Mouse (Mus musculus) intestine, embryonic 16.5 days (tissue): ENCODE measurements around the gene Ccdc97. TPM values are rescaled to one million over a fixed set of nuclear protein-coding genes. Genes with fewer than 3 reads are reported as not detected.

Experiments
- ATAC-seq: fragments of 200-750 bp; cut with Nextera tagmentation; 2 replicates; pipeline ENCODE4 v1.8.0; 2017; ENCODE audit warnings: moderate TSS enrichment, moderate library complexity
- H3K27ac ChIP-seq: fragments of 300-500 bp; sonication (generic); 2 replicates; pipeline ENCODE4 v1.5.1; 2014; ENCODE audit warnings: mild to moderate bottlenecking, low read length
- H3K27me3 ChIP-seq: fragments of 300-500 bp; sonication (generic); replicated peaks from 2 replicates; pipeline ENCODE4 v1.6.1; 2014; ENCODE audit warnings: low read length, control low read depth, mixed read lengths; ENCODE audit not compliant: control insufficient read depth, insufficient read depth
- H3K36me3 ChIP-seq: fragments of 300-500 bp; sonication (generic); 2 replicates; pipeline ENCODE4 v1.6.1; 2014; ENCODE audit warnings: low read length, control low read depth; ENCODE audit not compliant: control insufficient read depth, insufficient read depth
- H3K4me1 ChIP-seq: fragments of 300-500 bp; sonication (generic); 2 replicates; pipeline ENCODE4 v1.6.1; 2014; ENCODE audit warnings: low read length, control low read depth, mixed read lengths; ENCODE audit not compliant: control insufficient read depth, insufficient read depth
- H3K4me2 ChIP-seq: fragments of 300-500 bp; sonication (generic); 2 replicates; pipeline ENCODE4 v1.6.1; 2014; ENCODE audit warnings: low read depth, low read length, control low read depth
- H3K4me3 ChIP-seq: fragments of 300-500 bp; sonication (generic); 2 replicates; pipeline ENCODE4 v1.5.1; 2014; ENCODE audit warnings: mild to moderate bottlenecking, low read length
- H3K9ac ChIP-seq: fragments of 300-500 bp; sonication (generic); 2 replicates; pipeline ENCODE4 v1.6.1; 2014; ENCODE audit warnings: low read depth, low read length
- H3K9me3 ChIP-seq: fragments of 300-500 bp; sonication (generic); 2 replicates; pipeline ENCODE4 v1.6.1; 2016; ENCODE audit warnings: low read length, control low read depth; ENCODE audit not compliant: control insufficient read depth
- WGBS: fragments of 180-500 bp; shearing (Covaris S2); extraction: QIAGEN DNeasy Blood & Tissue Kit; methylation state at CpG from one replicate; pipeline ENCODE4 v1.1.7; 2014; 5-methylcytosine and 5-hydroxymethylcytosine counted together
- polyA plus RNA-seq: library from polyadenylated mRNA; unstranded; fragments of >200 nt; fragmentation: Nextera tagmentation; extraction: Ambion mirVana; gene quantifications from 2 replicates; pipeline ENCODE4 v1.2.1, GENCODE M21; 2015

Ccdc97 gene
- polyA plus RNA-seq, 1 experiment from 2014 or later: 22.0 TPM

DNA sequence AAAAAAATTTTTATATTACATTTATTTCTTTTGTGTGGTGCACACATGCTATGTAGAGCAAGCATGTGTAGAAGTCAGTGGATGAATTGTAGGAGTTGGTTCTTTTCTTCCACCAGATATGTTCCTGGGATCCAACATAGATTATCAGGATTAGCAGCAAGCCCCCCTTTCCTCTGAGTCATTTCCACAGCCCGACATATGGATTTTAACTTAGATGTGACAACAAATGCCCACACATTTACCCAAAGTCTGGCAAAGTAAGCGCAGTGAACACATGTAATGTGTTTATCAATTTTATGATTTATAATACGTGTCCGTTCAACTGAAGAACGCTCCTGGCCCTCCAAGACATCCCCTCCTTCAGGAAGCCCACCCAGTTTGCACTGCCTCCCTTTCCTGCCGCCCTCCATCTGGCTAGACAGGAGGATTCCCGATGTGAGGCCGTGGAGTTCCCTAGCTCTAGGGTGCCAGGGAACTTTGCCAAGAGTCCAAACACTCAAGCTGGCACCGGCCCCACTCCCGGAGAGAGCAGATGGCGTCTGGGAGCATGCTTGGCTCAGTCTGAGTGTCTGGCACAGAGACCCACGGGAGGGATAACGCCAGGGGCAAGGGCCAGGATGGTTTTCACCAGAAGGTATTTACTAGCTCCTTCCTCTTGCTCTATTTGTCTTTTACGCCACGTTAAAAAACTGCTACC, 42.7 kb downstream of the Ccdc97 start:
- no peak overlapping the region for H3K4me2 ChIP-seq
- H3K4me3 ChIP-seq: no peak overlapping the region
- no peak overlapping the region for H3K27ac ChIP-seq
- H3K36me3 ChIP-seq: no peaks in the 10 kb centered on the region
- H3K4me1 ChIP-seq: peaks cover 14% of the 10 kb centered on the region; the same call in 1 of the 2 replicates
- WGBS: 51% methylated on average over 15 of the region's 15 CpGs
- H3K9ac ChIP-seq: no peak overlapping the region
- ATAC-seq: no peak
- H3K9me3 ChIP-seq: no peaks in the 10 kb centered on the region
- peaks cover 24% of the 10 kb centered on the region for H3K27me3 ChIP-seq

DNA sequence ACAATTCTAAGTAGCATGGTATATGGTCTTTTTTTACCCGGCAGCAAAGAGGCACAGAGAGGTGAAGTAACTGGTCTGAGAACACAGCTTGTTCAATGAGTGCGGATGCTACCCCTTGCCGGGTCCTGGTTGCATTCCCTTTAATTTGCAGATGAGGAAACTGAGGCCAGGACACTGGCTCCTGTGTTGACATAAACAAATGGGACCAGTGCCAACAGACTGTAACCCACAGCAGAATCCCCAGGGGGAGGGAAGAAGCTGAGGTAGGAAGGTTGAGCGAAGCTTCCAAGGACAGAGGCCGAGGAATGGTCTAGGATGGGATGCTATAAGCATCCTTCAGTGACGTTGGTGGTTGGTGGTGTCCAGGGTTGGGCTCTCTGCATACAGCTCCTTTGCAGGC, 43.5 kb downstream of the Ccdc97 start:
- 39% methylated on average over 6 of the region's 6 CpGs for WGBS

DNA sequence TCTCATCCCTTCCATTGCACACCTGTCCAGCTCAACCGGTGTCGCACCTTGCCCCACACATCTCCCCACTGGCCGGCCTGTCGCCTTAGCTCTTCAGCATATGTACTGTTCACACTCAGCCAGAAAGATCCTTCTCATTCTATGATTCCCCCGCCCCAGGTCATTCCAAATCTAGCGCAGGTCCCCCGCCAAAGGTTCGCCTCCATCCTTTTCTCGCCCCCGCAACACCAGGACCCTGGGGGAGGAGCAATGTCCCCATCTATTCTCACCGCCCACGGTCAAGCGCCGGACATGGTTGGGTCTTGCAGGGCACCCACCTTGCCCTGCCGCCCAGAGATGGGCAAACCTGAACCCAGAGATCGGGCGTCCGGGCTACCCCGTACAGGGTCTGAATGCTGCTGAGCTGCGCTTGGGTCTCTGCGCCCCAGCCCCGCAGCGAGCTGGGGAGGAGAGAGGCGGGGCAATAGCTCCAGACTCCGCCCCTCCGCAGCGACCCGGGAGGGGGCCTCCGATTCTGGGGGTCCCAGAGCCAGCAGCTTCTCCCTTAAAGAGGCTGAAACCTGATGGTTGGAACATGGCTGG, 44.1 kb downstream of the Ccdc97 start, which contains the start of gene Tmem91:
Gene Tmem91 (minus strand): TSS at position 448 of the 582 bp plus-strand sequence.
- Histone ChIP-seq H3K4me3 (peak within 1 kb of the TSS; percentile 44), H3K9ac (peak within 1 kb of the TSS; percentile 53), H3K9me3 (no peaks in the 10 kb centered on the region), H3K4me2 (peak within 1 kb of the TSS; percentile 62), H3K4me1 (peaks cover 7% of the 10 kb centered on the region; the same call in 1 of the 2 replicates), H3K27ac (no peak within 1 kb of the TSS), H3K27me3 (peaks cover 24% of the 10 kb centered on the region), H3K36me3 (no peaks in the 10 kb centered on the region)
- ATAC-seq: no peak
- WGBS: 2% methylated on average over 29 of the region's 29 CpGs

More for the DNA sequence above, 43.5 kb downstream of the Ccdc97 start:
- H3K4me1 ChIP-seq: peaks cover 11% of the 10 kb centered on the region; the same call in 1 of the 2 replicates
- H3K27ac ChIP-seq: no peak overlapping the region
- H3K4me3 ChIP-seq: no peak overlapping the region; the same call in 1 of the 2 replicates
- no peaks in the 10 kb centered on the region for H3K36me3 ChIP-seq
- H3K4me2 ChIP-seq: no peak overlapping the region
- no peak overlapping the region for H3K9ac ChIP-seq
- H3K27me3 ChIP-seq: peaks cover 24% of the 10 kb centered on the region
- no peak for ATAC-seq
- no peaks in the 10 kb centered on the region for H3K9me3 ChIP-seq

DNA sequence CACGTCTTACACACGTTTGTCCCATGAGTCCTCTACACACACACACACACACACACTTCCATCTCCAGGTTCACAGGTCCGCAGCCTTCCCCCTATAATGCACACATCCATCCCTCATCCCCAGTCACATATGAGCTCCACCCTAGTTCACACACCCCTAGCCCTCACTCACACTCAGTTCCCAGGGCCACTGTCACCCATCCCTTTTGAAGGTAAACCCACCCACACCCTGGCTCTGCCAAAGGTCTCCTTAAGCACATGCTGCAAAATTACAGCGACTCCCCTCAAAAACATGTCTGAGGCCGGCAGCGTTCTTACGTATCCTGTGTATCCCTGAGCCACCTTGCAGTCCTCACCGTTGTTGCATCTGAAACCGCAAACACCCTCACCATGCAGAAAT, 44.6 kb downstream of the Ccdc97 start:
- Histone ChIP-seq H3K4me2 (peak overlapping the region; percentile 62; the same call in 1 of the 2 replicates), H3K27me3 (peaks cover 24% of the 10 kb centered on the region), H3K4me3 (peak overlapping the region; percentile 44; the same call in 1 of the 2 replicates), H3K27ac (no peak overlapping the region), H3K9ac (peak overlapping the region; percentile 53), H3K36me3 (no peaks in the 10 kb centered on the region), H3K9me3 (no peaks in the 10 kb centered on the region), H3K4me1 (peaks cover 7% of the 10 kb centered on the region; the same call in 1 of the 2 replicates)
- 21% methylated on average over 9 of the region's 9 CpGs for WGBS
- no peak for ATAC-seq

DNA sequence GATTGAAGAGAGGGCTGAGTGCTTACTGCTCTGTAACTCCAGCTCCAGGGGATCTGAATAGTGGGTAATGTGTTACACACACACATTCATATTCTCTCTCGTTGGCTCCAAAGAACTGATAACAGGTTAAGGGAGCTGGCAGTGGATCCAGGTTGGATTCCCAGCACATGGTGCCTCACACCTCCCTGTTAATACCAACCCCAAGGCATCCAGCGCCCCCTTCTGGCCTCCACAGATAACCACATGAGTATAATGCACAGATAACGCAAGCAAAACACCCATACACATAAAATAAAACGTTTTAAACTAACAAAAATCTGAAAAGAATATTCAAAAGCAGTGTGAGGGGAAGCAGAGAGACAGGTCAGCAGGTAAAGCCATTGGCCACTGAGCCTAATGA, 46.4 kb downstream of the Ccdc97 start:
- Histone ChIP-seq H3K4me3 (no peak overlapping the region), H3K4me1 (peaks cover 7% of the 10 kb centered on the region; the same call in 1 of the 2 replicates), H3K27me3 (peaks cover 24% of the 10 kb centered on the region), H3K27ac (no peak overlapping the region), H3K9ac (no peak overlapping the region), H3K9me3 (no peaks in the 10 kb centered on the region), H3K4me2 (no peak overlapping the region), H3K36me3 (no peaks in the 10 kb centered on the region)
- no peak for ATAC-seq
- WGBS: 55% methylated on average over 4 of the region's 4 CpGs

DNA sequence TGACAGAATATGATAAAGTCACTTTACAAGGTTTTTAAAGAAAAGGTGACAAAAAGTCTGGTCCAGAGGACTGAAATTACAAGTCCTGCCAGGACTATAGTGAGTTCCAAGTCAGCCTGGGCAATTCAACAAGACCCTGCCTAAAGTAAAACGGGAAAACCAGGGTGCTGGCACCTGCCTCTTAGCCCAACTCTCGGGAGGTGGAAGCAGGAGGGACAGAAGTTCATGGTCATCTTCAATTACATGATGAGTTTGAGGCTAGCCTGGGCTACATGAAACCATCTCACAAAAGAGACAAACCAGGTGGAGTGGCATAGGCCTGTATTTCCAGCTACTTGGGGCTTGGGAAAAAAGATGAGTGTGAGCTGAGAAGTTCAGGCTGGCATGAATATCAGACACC, 47.2 kb downstream of the Ccdc97 start:
- 66% methylated on average over 2 of the region's 2 CpGs for WGBS
- H3K27ac ChIP-seq: no peak overlapping the region
- no peaks in the 10 kb centered on the region for H3K9me3 ChIP-seq
- no peak overlapping the region for H3K4me2 ChIP-seq
- ATAC-seq: no peak
- H3K36me3 ChIP-seq: 0 out of 2 replicates have a peak, but pooled peaks cover 6% of the 10 kb centered on the region
- no peak overlapping the region for H3K4me3 ChIP-seq
- H3K4me1 ChIP-seq: peaks cover 7% of the 10 kb centered on the region; the same call in 1 of the 2 replicates
- no peak overlapping the region for H3K9ac ChIP-seq
- peaks cover 24% of the 10 kb centered on the region for H3K27me3 ChIP-seq

DNA sequence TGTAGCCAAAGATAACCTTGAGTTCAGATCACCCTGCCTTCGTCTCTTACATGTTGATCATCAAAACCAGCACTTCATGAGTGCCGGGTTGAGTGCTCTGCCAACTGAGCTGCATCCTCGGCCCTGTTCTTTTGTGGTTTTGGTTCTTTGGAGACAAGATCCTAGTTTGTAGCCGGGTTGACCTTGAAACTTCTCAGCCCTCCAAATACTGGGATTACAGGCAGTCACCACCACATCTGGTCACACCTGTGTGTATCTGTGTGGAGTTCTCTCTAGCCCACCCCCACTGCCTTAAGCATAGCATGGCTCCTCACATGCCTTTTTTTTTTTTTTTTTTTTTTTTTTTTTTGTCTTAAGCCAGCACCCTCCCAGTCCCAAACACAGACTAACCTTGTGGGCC, 48.8 kb downstream of the Ccdc97 start:
- peaks cover 18% of the 10 kb centered on the region; the same call in 1 of the 2 replicates for H3K27me3 ChIP-seq
- H3K9me3 ChIP-seq: no peaks in the 10 kb centered on the region
- 0 out of 2 replicates have a peak, but pooled peaks cover 10% of the 10 kb centered on the region for H3K36me3 ChIP-seq
- H3K4me3 ChIP-seq: no peak overlapping the region
- no peak for ATAC-seq
- no peak overlapping the region for H3K9ac ChIP-seq
- no peak overlapping the region for H3K4me2 ChIP-seq
- no peak overlapping the region for H3K27ac ChIP-seq
- 87% methylated on average over 4 of the region's 4 CpGs for WGBS
- peaks cover 7% of the 10 kb centered on the region; the same call in 1 of the 2 replicates for H3K4me1 ChIP-seq

DNA sequence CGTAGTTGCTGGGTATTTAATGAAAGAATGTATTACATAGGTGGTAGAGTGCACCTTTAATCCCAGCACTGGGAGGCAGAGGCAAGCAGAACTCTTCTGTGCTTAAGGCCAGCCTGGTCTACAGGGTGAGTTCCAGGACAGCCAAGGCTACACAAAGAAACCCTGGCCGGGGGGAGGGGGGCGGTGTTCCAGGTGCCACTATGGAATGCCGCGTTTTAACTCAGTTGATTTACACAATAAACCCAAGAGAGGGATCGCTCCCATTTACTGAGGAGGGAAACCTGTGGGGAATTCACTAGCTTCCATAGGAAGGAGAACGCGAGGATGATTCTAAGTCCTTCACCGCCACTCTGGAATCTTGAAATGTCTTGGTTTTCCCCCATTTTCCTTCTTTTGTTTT, 49.3 kb downstream of the Ccdc97 start:
- peaks cover 10% of the 10 kb centered on the region; the same call in 1 of the 2 replicates for H3K36me3 ChIP-seq
- H3K9ac ChIP-seq: no peak overlapping the region
- 70% methylated on average over 9 of the region's 9 CpGs for WGBS

DNA sequence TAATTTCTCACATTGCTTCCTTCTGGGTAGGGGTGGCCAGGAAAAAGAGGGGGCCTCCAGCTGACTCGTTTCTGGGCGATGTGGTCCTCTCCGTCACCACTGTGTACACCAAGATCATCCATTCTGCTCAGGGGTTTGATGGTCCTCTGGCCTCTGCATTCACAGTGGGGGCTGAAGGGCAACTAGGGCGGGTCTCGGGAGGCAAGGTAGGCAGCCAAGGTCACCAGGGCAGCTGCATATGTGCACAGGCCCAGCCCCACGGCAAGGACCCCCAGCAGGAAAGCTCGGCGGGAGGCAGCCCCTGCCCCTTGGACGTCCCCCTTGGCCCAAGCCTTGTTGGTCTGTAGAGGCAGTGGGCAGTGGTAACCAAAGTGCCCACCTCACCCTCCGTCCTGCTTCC, 49.7 kb downstream of the Ccdc97 start:
- H3K9ac ChIP-seq: no peak overlapping the region
- no peak overlapping the region for H3K4me3 ChIP-seq
- WGBS: 86% methylated on average over 10 of the region's 10 CpGs
- peaks cover 10% of the 10 kb centered on the region; the same call in 1 of the 2 replicates for H3K36me3 ChIP-seq
- H3K27me3 ChIP-seq: peaks cover 9% of the 10 kb centered on the region; the same call in 1 of the 2 replicates
- H3K27ac ChIP-seq: no peak overlapping the region
- no peak for ATAC-seq
- H3K4me1 ChIP-seq: no peaks in the 10 kb centered on the region
- no peaks in the 10 kb centered on the region for H3K9me3 ChIP-seq
- H3K4me2 ChIP-seq: no peak overlapping the region

More for the DNA sequence above, 49.3 kb downstream of the Ccdc97 start:
- no peak for ATAC-seq
- peaks cover 14% of the 10 kb centered on the region; the same call in 1 of the 2 replicates for H3K27me3 ChIP-seq
- peaks cover 3% of the 10 kb centered on the region; the same call in 1 of the 2 replicates for H3K4me1 ChIP-seq
- H3K4me2 ChIP-seq: no peak overlapping the region
- no peaks in the 10 kb centered on the region for H3K9me3 ChIP-seq
- H3K4me3 ChIP-seq: no peak overlapping the region
- no peak overlapping the region for H3K27ac ChIP-seq
